Mouse (Mus musculus) retina, postnatal 1 day (tissue): ENCODE results near the gene Mapk10.
A peak's percentile ranks its signal among the peaks of the same experiment; 100 is the strongest.

ENCODE experiments used
- DNase-seq: peaks from one replicate; pipeline ENCODE4 v3.0.0-alpha.2; 2012

Mapk10 gene

GRCm38 (mm10) chr5:103211101-103211848 lies at the start of gene Mapk10:
Mapk10 (minus strand) TSS chr5:103211334.
- DNase-seq: peak; percentile 96

- no peak for DNase-seq
These were observed 45.0 kb upstream of the Mapk10 start for GRCm38 (mm10) chr5:103256144-103256543.

GRCm38 (mm10) chr5:103242430-103242829 lies 31.3 kb upstream of the Mapk10 start:
- DNase-seq: no peak

- DNase-seq: no peak
These were observed 20.7 kb upstream of the Mapk10 start for GRCm38 (mm10) chr5:103231822-103232221.

- no peak for DNase-seq
These were observed 19.2 kb upstream of the Mapk10 start for GRCm38 (mm10) chr5:103230334-103230733.

GRCm38 (mm10) chr5:103229321-103229720 lies 18.2 kb upstream of the Mapk10 start:
- DNase-seq: no peak

GRCm38 (mm10) chr5:103221997-103222396 lies 10.9 kb upstream of the Mapk10 start:
- DNase-seq: no peak

- DNase-seq: peak; percentile 35
These were observed 490 bp downstream of the Mapk10 start for GRCm38 (mm10) chr5:103210644-103211043.

- DNase-seq: peak; percentile 5
These were observed 1.1 kb downstream of the Mapk10 start for GRCm38 (mm10) chr5:103210018-103210417.

- DNase-seq: peak; percentile 26
These were observed 1.6 kb downstream of the Mapk10 start for GRCm38 (mm10) chr5:103209486-103209885.

GRCm38 (mm10) chr5:103208869-103209268 lies 2.3 kb downstream of the Mapk10 start:
- peak; percentile 30 for DNase-seq

GRCm38 (mm10) chr5:103208021-103208511 lies 3.1 kb downstream of the Mapk10 start:
- no peak for DNase-seq

GRCm38 (mm10) chr5:103197796-103198325 lies 13.3 kb downstream of the Mapk10 start:
- DNase-seq: no peak

GRCm38 (mm10) chr5:103194549-103194948 lies 16.6 kb downstream of the Mapk10 start:
- DNase-seq: no peak

- no peak for DNase-seq
These were observed 17.4 kb downstream of the Mapk10 start for GRCm38 (mm10) chr5:103193700-103194099.

GRCm38 (mm10) chr5:103191577-103191976 lies 19.6 kb downstream of the Mapk10 start:
- no peak for DNase-seq

- DNase-seq: no peak
These were observed 26.9 kb downstream of the Mapk10 start for GRCm38 (mm10) chr5:103184256-103184655.

- no peak for DNase-seq
These were observed 29.5 kb downstream of the Mapk10 start for GRCm38 (mm10) chr5:103181622-103182021.

GRCm38 (mm10) chr5:103177010-103177409 lies 34.1 kb downstream of the Mapk10 start:
- peak; percentile 53 for DNase-seq

GRCm38 (mm10) chr5:103175989-103176388 lies 35.1 kb downstream of the Mapk10 start:
- DNase-seq: no peak

- DNase-seq: peak; percentile 67
These were observed 36.5 kb downstream of the Mapk10 start for GRCm38 (mm10) chr5:103174607-103175006.

GRCm38 (mm10) chr5:103171207-103171606 lies 39.9 kb downstream of the Mapk10 start:
- DNase-seq: no peak

- no peak for DNase-seq
These were observed 43.8 kb downstream of the Mapk10 start for GRCm38 (mm10) chr5:103167371-103167770.

GRCm38 (mm10) chr5:103166755-103167154 lies 44.4 kb downstream of the Mapk10 start:
- no peak for DNase-seq
